Mouse (Mus musculus) lung, embryonic 15.5 days (tissue): ENCODE measurements around the gene Leng9. TPM values are rescaled to one million over a fixed set of nuclear protein-coding genes. Genes with fewer than 3 reads are reported as not detected.

Experiments
- ATAC-seq: fragments of 200-750 bp; cut with Nextera tagmentation; 2 replicates; pipeline ENCODE4 v1.8.0; 2017; ENCODE audit warnings: moderate number of reproducible peaks, borderline replicate concordance; ENCODE audit not compliant: low FRiP score, low TSS enrichment; ENCODE audit errors: extremely low read depth
- H3K27ac ChIP-seq: fragments of 300-500 bp; sonication (generic); 2 replicates; pipeline ENCODE4 v1.5.1; 2015; ENCODE audit warnings: moderate library complexity, mild to moderate bottlenecking, inconsistent platforms
- H3K27me3 ChIP-seq: fragments of 300-500 bp; sonication (generic); 2 replicates; pipeline ENCODE4 v1.6.1; 2015; ENCODE audit warnings: inconsistent platforms
- H3K36me3 ChIP-seq: fragments of 300-500 bp; sonication (generic); 2 replicates; pipeline ENCODE4 v1.6.1; 2015; ENCODE audit warnings: inconsistent platforms
- H3K4me1 ChIP-seq: fragments of 300-500 bp; sonication (generic); 2 replicates; pipeline ENCODE4 v1.6.1; 2015; ENCODE audit warnings: inconsistent platforms
- H3K4me2 ChIP-seq: fragments of 300-500 bp; sonication (generic); 2 replicates; pipeline ENCODE4 v1.6.1; 2015; ENCODE audit warnings: inconsistent platforms, mild to moderate bottlenecking, moderate library complexity
- H3K4me3 ChIP-seq: fragments of 300-500 bp; sonication (generic); 2 replicates; pipeline ENCODE4 v1.5.1; 2015; ENCODE audit warnings: mild to moderate bottlenecking, inconsistent platforms
- H3K9ac ChIP-seq: fragments of 300-500 bp; sonication (generic); 2 replicates; pipeline ENCODE4 v1.6.1; 2015; ENCODE audit warnings: inconsistent platforms
- H3K9me3 ChIP-seq: fragments of 300-500 bp; sonication (generic); 2 replicates; pipeline ENCODE4 v1.6.1; 2016; ENCODE audit warnings: inconsistent platforms
- WGBS: fragments of 180-500 bp; shearing (Covaris S2); methylation state at CpG from one replicate; pipeline ENCODE4 v1.1.7; 2015; 5-methylcytosine and 5-hydroxymethylcytosine counted together
- polyA plus RNA-seq: library from polyadenylated mRNA; unstranded; fragments of >200 nt; fragmentation: Nextera tagmentation; extraction: Ambion mirVana; gene quantifications from 2 replicates; pipeline ENCODE4 v1.2.1, GENCODE M21; 2015

Gene Leng9
- polyA plus RNA-seq, 1 experiment from 2014 or later, result 4.5 TPM

DNA sequence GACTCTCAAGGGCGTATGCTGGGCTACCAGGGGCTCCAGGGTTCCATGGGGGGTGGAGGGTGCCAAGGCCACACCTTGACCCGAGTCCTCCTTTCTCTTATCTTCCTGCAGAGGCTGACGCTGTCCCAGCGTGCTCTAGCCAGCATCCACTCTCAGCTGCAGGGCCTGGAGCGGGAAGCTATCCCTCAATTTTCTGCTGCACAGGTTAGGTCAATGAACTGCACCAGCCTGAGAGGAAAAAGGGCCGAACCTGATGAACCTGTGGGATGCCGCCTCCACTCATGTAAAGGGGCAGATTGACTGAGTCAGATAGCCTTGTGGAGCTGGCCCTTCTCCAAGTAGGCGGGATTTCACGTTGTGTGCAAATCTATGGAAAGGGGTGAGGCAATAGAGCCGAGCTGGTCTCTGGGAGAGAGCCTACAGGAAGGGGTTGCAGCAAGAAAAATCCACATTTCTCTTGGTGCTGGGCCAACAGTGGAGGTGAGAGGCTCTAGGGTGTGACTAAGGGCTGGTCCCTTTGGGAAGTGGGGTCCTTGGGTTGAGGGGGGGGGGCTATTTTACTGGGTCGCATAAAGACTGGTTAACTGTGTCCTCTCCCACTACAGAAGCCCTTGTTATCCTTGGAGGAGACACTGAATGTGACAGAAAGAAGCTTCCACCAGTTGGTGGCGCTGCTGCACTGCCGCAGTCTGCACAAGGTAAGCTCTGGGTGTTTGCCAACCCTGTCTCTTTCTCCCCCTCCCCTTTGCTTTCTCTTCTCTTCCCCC is 19.3 kb downstream of the Leng9 start:
- Histone ChIP-seq H3K4me1 (peaks cover 14% of the 10 kb centered on the region), H3K9ac (0 out of 2 replicates have a peak overlapping the region, but pooled peaks have one; percentile 10)
- WGBS, result 28% methylated on average over 13 of the region's 13 CpGs

DNA sequence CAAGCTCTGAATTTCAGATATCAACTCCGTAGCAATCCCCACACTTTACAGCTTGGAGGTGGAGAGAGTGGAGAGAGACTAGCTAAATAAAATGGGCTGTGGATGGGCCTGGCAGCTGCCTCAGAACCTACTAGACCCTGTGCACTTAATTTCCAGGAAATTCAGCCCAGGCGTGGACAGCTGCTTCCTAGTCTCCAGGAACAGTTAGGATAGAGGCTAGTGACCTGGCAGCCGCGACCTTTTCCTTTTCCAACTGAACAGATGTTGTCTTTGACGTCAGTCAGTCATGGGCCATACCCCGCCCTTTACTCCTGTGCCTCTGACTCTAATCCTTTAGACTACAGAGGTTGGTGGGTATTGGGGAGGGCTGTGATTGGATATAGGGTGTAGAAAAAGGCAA is 21.3 kb downstream of the Leng9 start:
- Histone ChIP-seq H3K4me3 (no peak overlapping the region), H3K27ac (no peak overlapping the region), H3K27me3 (no peaks in the 10 kb centered on the region), H3K36me3 (no peaks in the 10 kb centered on the region), H3K4me2 (no peak overlapping the region), H3K4me1 (peaks cover 14% of the 10 kb centered on the region; the same call in 1 of the 2 replicates), H3K9ac (no peak overlapping the region), H3K9me3 (no peaks in the 10 kb centered on the region)
- no peak for ATAC-seq
- 42% methylated on average over 6 of the region's 6 CpGs for WGBS

More for the DNA sequence above, 19.3 kb downstream of the Leng9 start:
- H3K4me2 ChIP-seq, result no peak overlapping the region
- peak; percentile 48 for ATAC-seq
- H3K9me3 ChIP-seq, result no peaks in the 10 kb centered on the region
- H3K27ac ChIP-seq, result no peak overlapping the region
- no peaks in the 10 kb centered on the region for H3K36me3 ChIP-seq
- no peak overlapping the region for H3K4me3 ChIP-seq
- H3K27me3 ChIP-seq, result no peaks in the 10 kb centered on the region

DNA sequence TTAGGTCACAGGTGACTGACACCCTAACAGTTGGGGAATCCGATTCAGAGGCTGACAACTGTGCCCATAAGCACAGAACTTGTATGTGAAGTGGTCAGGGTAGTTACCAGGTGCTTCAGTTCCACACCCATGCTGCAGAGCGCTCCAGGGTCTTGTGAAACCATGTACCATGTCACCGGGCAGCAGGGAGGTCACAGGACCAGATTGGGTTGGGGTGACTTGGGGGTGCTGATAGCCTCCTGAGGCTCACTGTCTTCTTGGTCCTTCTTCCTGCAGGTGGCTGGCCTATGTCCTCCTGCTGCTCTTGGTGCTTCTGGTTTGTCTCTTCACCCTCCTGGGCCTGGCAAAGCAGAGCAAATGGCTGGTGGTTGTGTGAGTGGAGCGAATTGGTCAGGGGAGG is 22.3 kb downstream of the Leng9 start:
- ATAC-seq, result no peak
- no peaks in the 10 kb centered on the region for H3K27me3 ChIP-seq
- no peaks in the 10 kb centered on the region for H3K9me3 ChIP-seq
- no peak overlapping the region for H3K4me3 ChIP-seq
- no peak overlapping the region for H3K9ac ChIP-seq
- 79% methylated on average over 4 of the region's 4 CpGs for WGBS
- H3K4me1 ChIP-seq, result peaks cover 14% of the 10 kb centered on the region; the same call in 1 of the 2 replicates
- H3K27ac ChIP-seq, result no peak overlapping the region
- no peaks in the 10 kb centered on the region for H3K36me3 ChIP-seq
- H3K4me2 ChIP-seq, result no peak overlapping the region

DNA sequence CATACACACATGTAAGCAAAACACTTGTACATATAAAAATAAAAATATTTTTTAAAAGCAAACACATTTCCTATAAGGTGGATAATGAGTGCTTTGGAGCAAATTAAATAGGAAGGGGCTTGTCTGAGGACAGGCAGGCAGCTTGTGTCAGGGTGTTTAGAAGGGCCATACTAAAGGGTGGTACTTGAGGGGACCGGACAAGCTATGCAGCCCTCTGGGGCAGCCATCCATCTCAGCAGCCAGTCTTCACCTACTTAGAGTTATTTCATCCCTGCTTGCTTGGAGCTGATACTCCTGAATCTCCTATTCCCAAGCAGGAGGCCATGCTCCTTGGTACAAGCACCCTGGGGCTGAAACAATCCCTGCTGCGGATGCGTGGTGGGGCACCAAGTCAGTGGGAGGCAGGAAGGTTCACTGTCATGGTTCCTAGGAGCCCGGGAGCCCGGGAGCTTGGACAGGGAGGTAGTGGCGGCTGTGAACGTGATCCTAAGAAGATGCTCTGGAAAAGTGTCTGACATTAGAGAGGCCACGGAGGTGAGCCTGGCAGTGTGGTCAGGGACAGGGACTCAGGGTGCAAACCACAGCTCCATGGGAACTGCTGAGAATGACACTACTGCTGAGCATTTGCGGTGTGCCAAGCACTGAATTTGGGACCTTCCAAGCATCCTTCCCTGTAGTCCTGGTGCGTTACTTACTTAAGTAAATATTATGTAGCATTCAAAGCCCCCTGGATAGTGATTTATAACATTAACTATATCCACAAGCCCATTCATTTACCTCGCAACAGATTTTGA is 23.0 kb downstream of the Leng9 start:
- no peak for ATAC-seq
- no peak overlapping the region for H3K9ac ChIP-seq
- no peak overlapping the region for H3K4me3 ChIP-seq
- no peak overlapping the region for H3K27ac ChIP-seq
- H3K4me1 ChIP-seq, result peaks cover 14% of the 10 kb centered on the region; the same call in 1 of the 2 replicates
- no peaks in the 10 kb centered on the region for H3K9me3 ChIP-seq
- 80% methylated on average over 11 of the region's 11 CpGs for WGBS
- no peak overlapping the region for H3K4me2 ChIP-seq
- H3K27me3 ChIP-seq, result no peaks in the 10 kb centered on the region
- no peaks in the 10 kb centered on the region for H3K36me3 ChIP-seq

DNA sequence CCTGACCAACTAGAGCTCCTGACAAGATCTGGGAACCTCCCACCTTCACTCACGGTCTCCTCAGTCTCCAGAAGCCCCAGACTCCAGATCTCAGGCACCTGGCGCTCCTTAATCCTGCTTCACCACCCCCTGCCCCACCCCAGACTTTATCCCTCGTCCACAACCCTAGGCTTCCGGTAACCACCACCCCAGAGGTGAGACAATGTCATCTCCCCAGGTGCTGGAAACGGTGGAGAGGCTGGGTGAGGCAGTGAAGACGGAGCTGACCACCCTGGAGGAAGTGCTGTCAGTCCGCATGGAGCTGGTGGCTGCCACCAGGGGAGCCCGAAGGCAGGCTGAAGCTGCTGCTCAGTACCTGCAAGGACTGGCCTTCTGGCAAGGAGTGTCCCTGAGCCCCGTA is 24.9 kb downstream of the Leng9 start:
- no peak overlapping the region for H3K27ac ChIP-seq
- H3K4me3 ChIP-seq, result no peak overlapping the region
- H3K4me2 ChIP-seq, result no peak overlapping the region
- ATAC-seq, result no peak
- H3K9ac ChIP-seq, result no peak overlapping the region
- H3K9me3 ChIP-seq, result no peaks in the 10 kb centered on the region
- peaks cover 12% of the 10 kb centered on the region for H3K27me3 ChIP-seq
- no peaks in the 10 kb centered on the region for H3K36me3 ChIP-seq
- 22% methylated on average over 9 of the region's 9 CpGs for WGBS
- peaks cover 6% of the 10 kb centered on the region; the same call in 1 of the 2 replicates for H3K4me1 ChIP-seq

DNA sequence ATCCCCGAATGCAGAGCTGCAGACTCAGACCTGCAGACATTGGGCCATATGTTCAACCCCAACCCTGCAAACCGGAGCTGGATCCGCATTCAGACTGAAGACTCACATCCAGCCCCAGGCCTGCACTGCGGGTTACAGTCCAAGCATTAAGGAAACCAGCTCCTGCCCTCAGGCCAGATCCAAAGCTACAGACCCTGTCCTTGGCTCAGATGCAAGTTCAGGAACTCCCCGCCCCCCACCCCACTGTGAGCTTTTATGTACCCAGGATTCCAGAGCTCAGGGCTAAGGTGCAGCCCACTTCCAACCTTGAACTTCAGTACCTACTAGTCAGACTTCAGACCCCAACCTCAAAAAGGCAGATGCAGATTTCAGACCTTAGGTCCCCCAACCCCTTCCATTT is 25.3 kb downstream of the Leng9 start:
- no peak overlapping the region for H3K4me2 ChIP-seq
- no peaks in the 10 kb centered on the region for H3K9me3 ChIP-seq
- no peak for ATAC-seq
- no peaks in the 10 kb centered on the region for H3K36me3 ChIP-seq
- no peak overlapping the region for H3K27ac ChIP-seq
- no peak overlapping the region for H3K4me3 ChIP-seq
- 24% methylated on average over 5 of the region's 5 CpGs for WGBS
- no peak overlapping the region for H3K9ac ChIP-seq
- H3K4me1 ChIP-seq, result peaks cover 6% of the 10 kb centered on the region; the same call in 1 of the 2 replicates
- peaks cover 17% of the 10 kb centered on the region for H3K27me3 ChIP-seq

DNA sequence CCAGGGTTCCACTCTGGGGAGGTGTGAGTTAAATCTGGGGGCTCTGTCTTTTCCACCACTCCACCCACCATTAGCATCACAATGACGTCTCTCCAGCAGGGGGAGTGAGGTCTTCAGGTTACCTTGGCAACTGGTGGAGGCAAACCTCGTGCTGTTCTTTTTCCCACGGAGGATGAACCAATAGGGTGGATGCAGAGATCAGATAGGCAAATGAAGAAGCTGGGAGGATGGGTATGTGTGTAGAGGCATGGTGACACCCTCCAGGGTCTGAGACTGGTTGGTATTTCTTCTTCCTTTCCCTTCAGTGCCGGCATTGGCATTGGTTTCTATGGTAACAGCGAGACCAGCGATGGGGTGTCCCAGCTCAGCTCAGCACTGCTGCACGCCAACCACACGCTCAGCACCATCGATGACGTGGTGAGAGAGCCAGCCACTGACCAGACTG is 25.8 kb downstream of the Leng9 start:
- H3K4me3 ChIP-seq, result no peak overlapping the region
- peaks cover 22% of the 10 kb centered on the region for H3K27me3 ChIP-seq
- WGBS, result under 1% methylated on average over 10 of the region's 10 CpGs
- peaks cover 10% of the 10 kb centered on the region; the same call in 1 of the 2 replicates for H3K4me1 ChIP-seq
- no peak overlapping the region for H3K9ac ChIP-seq
- no peaks in the 10 kb centered on the region for H3K9me3 ChIP-seq
- 0 out of 2 replicates have a peak overlapping the region, but pooled peaks have one; percentile 26 for H3K4me2 ChIP-seq
- no peak for ATAC-seq
- H3K27ac ChIP-seq, result no peak overlapping the region
- H3K36me3 ChIP-seq, result no peaks in the 10 kb centered on the region

DNA sequence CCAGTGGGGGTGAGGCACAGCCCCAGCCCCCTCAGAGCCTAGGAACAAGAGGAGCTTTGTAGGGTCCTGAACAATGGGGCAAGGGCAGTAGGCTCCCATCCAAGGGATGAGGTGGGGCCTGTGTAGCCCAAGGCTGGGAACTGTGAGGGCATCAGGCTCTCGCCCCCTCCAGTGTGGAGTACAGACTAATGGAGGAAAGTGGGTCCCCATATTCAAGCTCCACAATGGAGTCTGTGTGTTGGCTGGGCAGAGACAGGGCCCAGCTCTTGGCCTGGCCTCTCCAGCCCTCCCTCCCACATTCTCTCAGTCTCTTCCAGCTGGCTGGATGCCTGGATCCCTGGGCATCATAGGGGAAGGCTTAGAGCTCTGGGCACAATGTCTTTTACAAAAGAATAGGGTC is 26.4 kb downstream of the Leng9 start:
- H3K4me2 ChIP-seq, result no peak overlapping the region
- WGBS, result 78% methylated on average over 1 of the region's 1 CpGs
- no peak overlapping the region for H3K27ac ChIP-seq
- no peaks in the 10 kb centered on the region for H3K36me3 ChIP-seq
- no peak overlapping the region for H3K4me3 ChIP-seq
- H3K4me1 ChIP-seq, result peaks cover 11% of the 10 kb centered on the region; the same call in 1 of the 2 replicates
- H3K9me3 ChIP-seq, result no peaks in the 10 kb centered on the region
- no peak overlapping the region for H3K9ac ChIP-seq
- peaks cover 27% of the 10 kb centered on the region for H3K27me3 ChIP-seq
- ATAC-seq, result peak; percentile 27; the same call in 1 of the 2 replicates

DNA sequence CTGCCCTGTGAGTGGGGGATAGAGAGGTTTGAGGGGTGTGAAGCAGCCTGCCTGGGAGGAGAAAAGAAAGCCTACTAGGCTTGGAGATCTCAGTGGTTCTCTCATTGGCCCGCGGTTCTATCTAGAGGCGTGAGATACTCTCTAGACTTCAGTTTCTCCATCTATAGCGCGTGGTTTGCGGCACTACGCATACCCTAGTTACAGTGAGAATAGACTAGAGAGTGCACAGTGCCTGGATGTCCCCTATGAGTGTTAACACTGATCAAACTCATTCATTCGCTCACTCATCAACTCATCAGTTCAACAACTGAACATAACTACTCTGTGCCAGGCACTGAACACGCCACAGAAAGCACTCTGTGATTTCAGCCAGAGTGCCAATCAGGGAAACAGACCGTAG is 27.4 kb downstream of the Leng9 start:
- 81% methylated on average over 10 of the region's 10 CpGs for WGBS
- ATAC-seq, result no peak
- Histone ChIP-seq H3K9ac (no peak overlapping the region), H3K27me3 (peaks cover 32% of the 10 kb centered on the region), H3K27ac (no peak overlapping the region), H3K9me3 (no peaks in the 10 kb centered on the region), H3K4me1 (peaks cover 11% of the 10 kb centered on the region; the same call in 1 of the 2 replicates), H3K36me3 (no peaks in the 10 kb centered on the region), H3K4me3 (no peak overlapping the region), H3K4me2 (no peak overlapping the region)

DNA sequence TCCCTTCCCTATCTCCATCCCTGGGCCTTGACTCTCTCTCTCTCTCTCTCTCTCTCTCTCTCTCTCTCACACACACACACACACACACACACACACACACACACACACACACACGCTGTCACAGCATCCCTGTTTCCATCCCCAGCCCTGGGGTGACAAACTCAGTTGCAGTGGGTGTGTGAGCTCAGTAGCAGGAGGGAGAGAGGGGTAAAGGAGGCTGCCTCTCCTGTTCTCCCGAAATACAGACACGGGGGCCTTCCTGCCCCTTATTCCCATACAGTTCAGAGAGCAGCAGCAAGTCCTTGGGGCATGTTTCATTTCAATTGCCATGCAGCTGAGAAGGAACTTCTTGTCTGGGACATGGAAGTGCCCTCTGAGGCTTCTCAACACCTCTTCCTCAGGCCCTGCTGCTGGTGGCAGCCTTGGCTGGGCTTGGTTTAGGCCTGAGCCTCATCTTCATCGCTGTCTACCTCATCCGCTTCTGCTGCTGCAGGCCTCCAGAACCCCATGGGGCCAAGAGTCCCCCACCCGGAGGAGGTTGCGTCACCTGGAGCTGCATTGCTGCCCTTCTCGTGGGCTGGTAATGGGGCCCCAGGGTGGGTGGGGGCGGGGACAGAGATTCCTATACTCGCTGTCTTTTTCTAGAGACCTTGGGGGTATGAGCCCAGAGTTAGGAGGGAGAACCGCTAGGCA is 28.0 kb downstream of the Leng9 start:
- H3K9ac ChIP-seq, result no peak overlapping the region
- H3K4me3 ChIP-seq, result no peak overlapping the region
- H3K27me3 ChIP-seq, result peaks cover 32% of the 10 kb centered on the region
- ATAC-seq, result no peak
- H3K36me3 ChIP-seq, result no peaks in the 10 kb centered on the region
- no peaks in the 10 kb centered on the region for H3K9me3 ChIP-seq
- H3K4me1 ChIP-seq, result peaks cover 11% of the 10 kb centered on the region; the same call in 1 of the 2 replicates
- H3K4me2 ChIP-seq, result no peak overlapping the region
- H3K27ac ChIP-seq, result no peak overlapping the region
- 49% methylated on average over 11 of the region's 11 CpGs for WGBS

DNA sequence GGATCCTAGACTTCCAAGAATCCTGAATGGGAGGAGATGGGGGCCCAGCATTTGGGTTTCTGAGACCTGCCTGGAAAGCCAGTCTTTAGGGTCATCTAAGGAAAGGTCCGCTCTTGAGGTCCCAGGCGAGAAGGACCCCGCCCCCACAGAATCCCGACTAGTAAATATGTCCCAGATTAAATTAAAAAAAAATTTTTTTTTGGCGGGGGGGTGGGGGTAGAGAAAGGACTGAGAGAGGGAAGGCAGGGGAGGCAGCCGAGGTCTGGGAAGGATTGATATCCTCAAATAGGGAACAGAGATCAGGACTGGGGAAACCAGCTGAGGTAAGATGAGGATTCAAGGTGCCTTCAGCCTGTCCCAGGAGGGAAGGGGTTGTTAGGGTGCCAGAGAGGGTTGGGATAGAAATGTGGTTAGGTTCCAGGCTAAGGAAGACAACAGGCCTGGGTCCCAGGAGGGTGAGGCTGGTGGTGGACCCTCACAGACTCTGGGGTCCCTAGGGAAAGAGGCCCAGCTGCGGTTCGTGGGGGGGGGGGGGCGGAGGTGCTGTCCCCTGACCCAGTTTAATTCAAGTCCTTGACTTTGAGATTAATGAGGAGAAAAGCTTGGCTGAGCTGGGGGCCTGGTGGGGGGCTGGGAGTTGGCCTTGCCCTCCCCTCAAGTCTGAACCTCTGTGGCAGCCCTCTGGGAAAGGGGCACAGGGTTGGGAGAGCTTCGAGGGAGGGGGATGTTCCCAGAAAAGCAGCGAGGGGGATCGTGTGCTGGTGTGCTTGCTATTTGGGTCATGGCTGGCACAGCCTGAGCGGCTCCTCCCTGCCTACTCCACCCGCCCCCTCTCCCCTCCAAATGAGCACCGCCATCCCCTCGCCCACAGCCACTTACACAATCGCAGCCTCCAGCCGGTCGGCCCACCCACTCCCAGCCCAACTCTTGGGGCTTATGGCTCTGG is 29.9 kb downstream of the Leng9 start:
- H3K9me3 ChIP-seq, result no peaks in the 10 kb centered on the region
- H3K36me3 ChIP-seq, result no peaks in the 10 kb centered on the region
- ATAC-seq, result no peak
- WGBS, result 19% methylated on average over 12 of the region's 19 CpGs
- H3K4me2 ChIP-seq, result peak overlapping the region; percentile 82
- H3K4me3 ChIP-seq, result peak overlapping the region; percentile 47
- peaks cover 32% of the 10 kb centered on the region for H3K27me3 ChIP-seq
- H3K4me1 ChIP-seq, result peaks cover 11% of the 10 kb centered on the region; the same call in 1 of the 2 replicates
- H3K27ac ChIP-seq, result no peak overlapping the region
- no peak overlapping the region for H3K9ac ChIP-seq
